Comparison of ENCODE assay signal across 16 mouse cellular contexts in the genomic region with DNA sequence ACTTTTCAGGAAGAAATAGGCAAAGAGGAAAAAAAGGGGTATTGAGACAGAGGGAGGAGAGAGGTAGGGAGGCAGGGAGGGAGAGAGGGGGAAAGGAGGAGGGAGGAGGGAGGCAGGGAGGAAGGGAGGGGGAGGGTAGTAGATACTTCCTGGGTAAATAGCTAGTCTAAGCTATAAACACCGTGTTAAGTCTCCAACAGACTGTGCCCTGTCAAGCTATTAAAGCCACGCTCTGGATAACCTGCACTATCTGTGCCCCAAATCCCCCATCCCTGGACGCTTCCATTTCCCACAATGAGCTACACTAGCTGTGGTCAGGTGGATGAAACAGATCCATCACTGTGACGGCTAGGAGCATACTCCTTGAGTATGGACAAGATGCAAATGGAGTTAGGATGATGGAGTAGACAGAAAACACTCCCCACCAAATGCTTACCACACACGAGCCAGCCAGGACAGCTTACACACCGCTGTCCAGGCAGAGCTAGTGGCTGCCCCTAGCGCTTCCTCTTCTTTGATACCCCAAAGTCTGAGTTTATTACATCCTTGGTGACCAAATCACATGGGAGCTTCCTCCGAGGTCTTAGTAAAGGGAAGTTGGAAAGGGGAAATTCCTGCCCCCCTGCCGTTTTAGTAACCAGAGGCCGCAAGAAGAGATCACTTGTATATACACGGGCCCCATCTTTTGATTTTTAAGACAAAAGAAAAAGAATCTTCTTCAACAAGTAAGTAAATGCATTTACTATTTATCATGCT. TPM values are rescaled to one million over a fixed set of nuclear protein-coding genes. Genes with fewer than 3 reads are reported as not detected.
DNase-seq lines count a peak whose midpoint lies in the region; ATAC-seq and TF ChIP-seq lines count a peak whose summit lies in the region.
"Had no signal": no experiment of that assay in that cellular context is flagged by ENCODE, and none has a peak within 500 bp of the region (broad histone marks: within the 10 kb centered on the region; RNA-seq: fewer than 3 reads in every experiment).

No protein-coding gene starts in this region.

- peak; percentile 26 to 51 for DNase-seq in heart, adult 9 months (ENCODE audit: low spot score in 2 of 2)
- DNase-seq in 416B (ENCODE audit: low read depth): peak; percentile 72
- DNase-seq in urinary bladder, postnatal 4 days (ENCODE audit: low spot score in 2 of 2): no peak
- no peak for DNase-seq in cerebellum, postnatal 4 days (ENCODE audit: low spot score in 2 of 2)
- DNase-seq in left cerebral cortex, adult 9 months (ENCODE audit: low spot score in 2 of 2): no peak
- DNase-seq: adrenal gland, postnatal 25 days; cerebellum, adult 2 months; gastrocnemius, postnatal 14 days; kidney, postnatal 25 days had no signal

- no peak overlapping the region for H3K4me2 ChIP-seq in heart, embryonic 11.5 days
- H3K4me2 ChIP-seq: embryonic facial prominence, embryonic 12.5 days; forebrain, embryonic 13.5 days; liver, embryonic 15.5 days; midbrain, embryonic 15.5 days had no signal

- H3K9ac ChIP-seq in heart, embryonic 11.5 days (ENCODE audit: low read depth, low read length): no peak overlapping the region
- H3K9ac ChIP-seq: embryonic facial prominence, embryonic 12.5 days; forebrain, embryonic 13.5 days; liver, embryonic 15.5 days; midbrain, embryonic 15.5 days had no signal

- H3K4me3 ChIP-seq in heart, embryonic 11.5 days (ENCODE audit: low read depth, low read length): no peak overlapping the region
- H3K4me3 ChIP-seq in bone marrow, adult 2 months (replicated peaks; ENCODE audit: control insufficient read depth, low read depth, low read length): peak overlapping the region; percentile 32
- H3K4me3 ChIP-seq: embryonic facial prominence, embryonic 12.5 days; forebrain, embryonic 13.5 days; liver, embryonic 15.5 days; midbrain, embryonic 15.5 days had no signal

- no peak for TF ChIP-seq POLR2A in bone marrow, adult 2 months (IDR thresholded peaks at IDR 0.05; ENCODE audit: borderline replicate concordance, control insufficient read depth, low read depth, low read length)

- no peaks in the 10 kb centered on the region for H3K4me1 ChIP-seq in heart, embryonic 11.5 days (ENCODE audit: control insufficient read depth, insufficient read depth, low read length)
- H3K4me1 ChIP-seq in bone marrow, adult 2 months (ENCODE audit: control insufficient read depth, insufficient read depth, low read length): peaks cover under 1% of the 10 kb centered on the region; the same call in 1 of the 2 replicates
- H3K4me1 ChIP-seq: embryonic facial prominence, embryonic 12.5 days had no signal

- H3K9me3 ChIP-seq in heart, embryonic 11.5 days (replicated peaks; ENCODE audit: control insufficient read depth, low read length): no peaks in the 10 kb centered on the region
- H3K9me3 ChIP-seq: embryonic facial prominence, embryonic 12.5 days; forebrain, embryonic 13.5 days; liver, embryonic 15.5 days; midbrain, embryonic 15.5 days had no signal

- WGBS in heart, embryonic 11.5 days (ENCODE audit: insufficient replicate concordance): 56% methylated on average over 11 of the region's 11 CpGs
- 13% methylated on average over 11 of the region's 11 CpGs for WGBS in bone marrow, adult 2 months

- no peaks in the 10 kb centered on the region for H3K36me3 ChIP-seq in heart, embryonic 11.5 days (ENCODE audit: control insufficient read depth, insufficient read depth, low read length)
- H3K36me3 ChIP-seq: embryonic facial prominence, embryonic 12.5 days; liver, embryonic 15.5 days; midbrain, embryonic 15.5 days had no signal

- H3K27me3 ChIP-seq in heart, embryonic 11.5 days (ENCODE audit: control insufficient read depth, insufficient read depth, low read length): no peaks in the 10 kb centered on the region
- H3K27me3 ChIP-seq: embryonic facial prominence, embryonic 12.5 days; forebrain, embryonic 13.5 days; liver, embryonic 15.5 days; midbrain, embryonic 15.5 days had no signal

- ATAC-seq in heart, embryonic 11.5 days (replicated peaks; ENCODE audit: insufficient number of reproducible peaks, low FRiP score, low TSS enrichment): no peak
- ATAC-seq in megakaryocyte, adult 5-6 weeks (ENCODE audit: poor library complexity, severe bottlenecking): peak; percentile 71
- ATAC-seq: forebrain, embryonic 13.5 days; midbrain, embryonic 15.5 days had no signal

- H3K27ac ChIP-seq in heart, embryonic 11.5 days (ENCODE audit: low read depth, low read length): no peak overlapping the region
- H3K27ac ChIP-seq in bone marrow, adult 2 months (ENCODE audit: control insufficient read depth, insufficient read depth, low read depth, low read length, poor library complexity): peak overlapping the region; percentile 2; the same call in 1 of the 2 replicates
- H3K27ac ChIP-seq: embryonic facial prominence, embryonic 12.5 days; forebrain, embryonic 13.5 days; liver, embryonic 15.5 days; midbrain, embryonic 15.5 days had no signal

- TF ChIP-seq CTCF in bone marrow, adult 2 months (IDR thresholded peaks at IDR 0.05; ENCODE audit: control insufficient read depth, insufficient read depth, low read length): no peak

RNA-seq across cellular contexts. Expression of gene Cd80, which starts 1.6 kb away (rescaled TPM):
- 0.66 and 0.80 TPM in 2 replicates for polyA plus RNA-seq in heart, embryonic 11.5 days (2014; fragmentation: Nextera tagmentation; extraction: Ambion mirVana)
- 1.6 and 2.0 TPM in 2 replicates for polyA plus RNA-seq in bone marrow, adult 2 months (2011; ENCODE audit: insufficient read depth, insufficient read length, low replicate concordance, missing spikeins)
- 6.5 and 10.4 TPM in 2 replicates for total RNA-seq in megakaryocyte, adult 5-6 weeks (2015)
- total RNA-seq in megakaryocyte, adult 5-6 weeks (2017): 3.0 and 4.0 TPM in 2 replicates

RNA-seq across cellular contexts. Expression of gene Adprh, which starts 4.5 kb away (rescaled TPM):
- 99.7 and 101 TPM in 2 replicates for polyA plus RNA-seq in heart, embryonic 11.5 days (2014; fragmentation: Nextera tagmentation; extraction: Ambion mirVana)
- polyA plus RNA-seq in bone marrow, adult 2 months (2011; ENCODE audit: insufficient read depth, insufficient read length, low replicate concordance, missing spikeins): 5.1 and 19.3 TPM in 2 replicates
- 30.6 and 30.9 TPM in 2 replicates for total RNA-seq in megakaryocyte, adult 5-6 weeks (2015)
- total RNA-seq in megakaryocyte, adult 5-6 weeks (2017): 18.3 and 19.2 TPM in 2 replicates

RNA-seq across cellular contexts. Expression of gene Pla1a, which starts 24.0 kb away (rescaled TPM):
- polyA plus RNA-seq in heart, embryonic 11.5 days (2014; fragmentation: Nextera tagmentation; extraction: Ambion mirVana): 0.25 and 0.43 TPM in 2 replicates
- 1.5 TPM in 1 of 2 replicates, not detected in the other for polyA plus RNA-seq in bone marrow, adult 2 months (2011; ENCODE audit: insufficient read depth, insufficient read length, low replicate concordance, missing spikeins)
- total RNA-seq in megakaryocyte, adult 5-6 weeks (2015): 0.38 TPM in 1 of 2 replicates, not detected in the other
- not detected in 2 replicates for total RNA-seq in megakaryocyte, adult 5-6 weeks (2017)

Comparison
In these comparisons a context has a peak if more than half of its experiments do, and no peak if none do; other contexts are left out.
1. DNase-seq: peak in heart, adult 9 months (2 of 2) and 416B (single experiment); none in urinary bladder, postnatal 4 days (0 of 2), cerebellum, postnatal 4 days (0 of 2) and left cerebral cortex, adult 9 months (0 of 2).